ENCODE assay signal across 7 mouse cellular contexts in genomic region chr9:65844421-65845165, GRCm38 (mm10). TPM values are rescaled to one million over a fixed set of nuclear protein-coding genes. Genes with fewer than 3 reads are reported as not detected.
DNase-seq lines count a peak whose midpoint lies in the region; ATAC-seq and TF ChIP-seq lines count a peak whose summit lies in the region.

No protein-coding gene starts in this region.

- DNase-seq in layer of hippocampus, adult 9-11 months, result peak; percentile 66
- DNase-seq in layer of hippocampus, postnatal 14 days (ENCODE audit: low spot score in 2 of 2), result no peak
- peak; percentile 73 for DNase-seq in brain, embryonic 14.5 days (ENCODE audit: low read depth)
- no peak for DNase-seq in spleen, postnatal 14 days (ENCODE audit: low spot score in 2 of 2)
- DNase-seq in cerebellum, adult 9-11 months, result no peak

- no peak for TF ChIP-seq POLR2A in brain, embryonic 14.5 days (IDR thresholded peaks at IDR 0.05; ENCODE audit: borderline replicate concordance, extremely low read depth, insufficient read depth, insufficient read length, poor library complexity, severe bottlenecking)

- ATAC-seq in hematopoietic stem cell, adult 5-6 weeks (replicated peaks in 1 of 2; ENCODE audit: insufficient read depth in 1 of 2, low FRiP score in 2 of 2, low TSS enrichment in 1 of 2, low read depth in 1 of 2, poor library complexity in 2 of 2, severe bottlenecking in 2 of 2), result peak; percentile 42 to 51
- peak; percentile 76 for ATAC-seq in megakaryocyte progenitor cell, adult 5-6 weeks (replicated peaks; ENCODE audit: poor library complexity)

- peak; percentile 8; the same call in 1 of the 2 replicates for TF ChIP-seq CTCF in brain, embryonic 14.5 days (IDR thresholded peaks at IDR 0.05; ENCODE audit: borderline replicate concordance, extremely low read depth, insufficient read depth, insufficient read length)

RNA-seq across cellular contexts. Expression of gene Zfp609, which starts 17.2 kb away (rescaled TPM):
- total RNA-seq in layer of hippocampus, postnatal 14 days (2021), result 10 to 100 TPM; 44.8 to 48.6 TPM
- polyA plus RNA-seq in brain, embryonic 14.5 days (2012; rRNA removed), result 17.9 and 35.4 TPM in 2 replicates
- total RNA-seq in hematopoietic stem cell, adult 5-6 weeks (2017), result 5.8 and 5.9 TPM in 2 replicates
- total RNA-seq in megakaryocyte progenitor cell, adult 5-6 weeks (2015), result 22.6 and 23.3 TPM in 2 replicates
- 5.5 and 6.8 TPM in 2 replicates for total RNA-seq in megakaryocyte progenitor cell, adult 5-6 weeks (2017)

RNA-seq across cellular contexts. Expression of gene Pclaf, which starts 45.4 kb away (rescaled TPM):
- 1 to 10 TPM; 1.5 to 3.7 TPM for total RNA-seq in layer of hippocampus, postnatal 14 days (2021)
- 27.5 and 37.6 TPM in 2 replicates for polyA plus RNA-seq in brain, embryonic 14.5 days (2012; rRNA removed)
- 114 and 135 TPM in 2 replicates for total RNA-seq in hematopoietic stem cell, adult 5-6 weeks (2017)
- total RNA-seq in megakaryocyte progenitor cell, adult 5-6 weeks (2015), result 90.5 and 107 TPM in 2 replicates
- total RNA-seq in megakaryocyte progenitor cell, adult 5-6 weeks (2017), result 256 and 269 TPM in 2 replicates

Comparison
In these comparisons a context has a peak if more than half of its experiments do, and no peak if none do; other contexts are left out.
1. DNase-seq: peak in layer of hippocampus, adult 9-11 months (single experiment) and brain, embryonic 14.5 days (single experiment); none in layer of hippocampus, postnatal 14 days (0 of 2), spleen, postnatal 14 days (0 of 2) and cerebellum, adult 9-11 months (single experiment).
2. RNA of gene Pclaf, which starts 45.4 kb away (total RNA-seq): 90.5 to 269 TPM in megakaryocyte progenitor cell, adult 5-6 weeks and 114 to 135 TPM in hematopoietic stem cell, adult 5-6 weeks; 1.5 to 3.7 TPM in layer of hippocampus, postnatal 14 days; every median in the first group is over 10 times any median in the second.